Mouse (Mus musculus) forebrain, embryonic 14.5 days (tissue): ENCODE measurements around the gene Wdr43. TPM values are rescaled to one million over a fixed set of nuclear protein-coding genes. Genes with fewer than 3 reads are reported as not detected.

Experiments
- ATAC-seq: fragments of 200-750 bp; cut with Nextera tagmentation; 2 replicates; pipeline ENCODE4 v1.8.0; 2017; ENCODE audit warnings: mild to moderate bottlenecking, moderate library complexity
- DNase-seq: peaks from one replicate; pipeline ENCODE4 v3.0.0-alpha.2; 2015; ENCODE audit warnings: low spot score
- H3K27ac ChIP-seq: fragments of 300-500 bp; sonication (generic); 2 replicates; pipeline ENCODE4 v1.5.1; 2014; ENCODE audit warnings: low read depth, mild to moderate bottlenecking, control low read depth, low read length, moderate library complexity
- H3K27me3 ChIP-seq: fragments of 300-500 bp; sonication (generic); replicated peaks from 2 replicates; pipeline ENCODE4 v1.6.1; 2014; ENCODE audit warnings: low read length, control low read depth, mixed read lengths; ENCODE audit not compliant: control insufficient read depth, insufficient read depth
- H3K36me3 ChIP-seq: fragments of 300-500 bp; sonication (generic); 2 replicates; pipeline ENCODE4 v1.6.1; 2014; ENCODE audit warnings: low read length, control low read depth; ENCODE audit not compliant: control insufficient read depth, insufficient read depth
- H3K4me1 ChIP-seq: fragments of 300-500 bp; sonication (generic); 2 replicates; pipeline ENCODE4 v1.6.1; 2014; ENCODE audit warnings: antibody characterized with exemption, low read length, control low read depth; ENCODE audit not compliant: control insufficient read depth, insufficient read depth
- H3K4me2 ChIP-seq: fragments of 300-500 bp; sonication (generic); 2 replicates; pipeline ENCODE4 v1.6.1; 2014; ENCODE audit warnings: mild to moderate bottlenecking, control low read depth, low read length
- H3K4me3 ChIP-seq: fragments of 300-500 bp; sonication (generic); 2 replicates; pipeline ENCODE4 v1.5.1; 2014; ENCODE audit warnings: low read depth, low read length, control low read depth
- H3K9ac ChIP-seq: fragments of 300-500 bp; sonication (generic); 2 replicates; pipeline ENCODE4 v1.6.1; 2014; ENCODE audit warnings: mild to moderate bottlenecking, low read length, control low read depth, moderate library complexity
- H3K9me3 ChIP-seq: fragments of 300-500 bp; sonication (generic); replicated peaks from 2 replicates; pipeline ENCODE4 v1.6.1; 2016; ENCODE audit warnings: low read length, control low read depth, mixed read lengths; ENCODE audit not compliant: control insufficient read depth
- WGBS: fragments of 180-500 bp; shearing (Covaris S2); extraction: QIAGEN DNeasy Blood & Tissue Kit; methylation state at CpG from one replicate; pipeline ENCODE4 v1.1.7; 2014; 5-methylcytosine and 5-hydroxymethylcytosine counted together
- polyA plus RNA-seq: library from polyadenylated mRNA; unstranded; fragments of >200 nt; fragmentation: Nextera tagmentation; extraction: Ambion mirVana; gene quantifications from 2 replicates; pipeline ENCODE4 v1.2.1, GENCODE M21; 2014

Gene Wdr43
- polyA plus RNA-seq, 1 experiment from 2014 or later, result 56.6 TPM

DNA sequence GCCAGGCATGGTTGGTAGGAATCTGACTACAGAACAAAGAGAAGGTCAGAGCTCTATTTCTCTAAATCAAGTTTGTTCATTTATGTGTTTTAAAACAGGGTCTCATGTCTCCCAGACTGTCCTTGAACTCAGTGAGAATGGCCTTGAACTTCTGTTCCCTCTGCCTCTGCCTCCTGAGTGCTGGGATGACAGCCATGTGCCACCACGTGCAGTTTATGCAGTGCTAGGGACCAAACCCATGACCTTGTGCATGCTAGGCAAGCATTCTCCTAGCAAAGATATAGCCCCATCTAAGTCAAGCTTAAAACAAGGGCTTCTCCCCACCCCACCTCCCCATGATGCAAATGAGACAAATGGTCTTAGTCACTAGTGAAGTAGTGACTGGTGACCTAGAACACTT, 89.4 kb downstream of the Wdr43 start:
- 89% methylated on average over 1 of the region's 1 CpGs for WGBS
- Histone ChIP-seq H3K4me1 (no peaks in the 10 kb centered on the region), H3K36me3 (no peaks in the 10 kb centered on the region), H3K9ac (no peak overlapping the region), H3K27me3 (no peaks in the 10 kb centered on the region), H3K9me3 (0 out of 2 replicates have a peak, but pooled peaks cover 3% of the 10 kb centered on the region), H3K4me2 (no peak overlapping the region), H3K27ac (no peak overlapping the region), H3K4me3 (no peak overlapping the region)
- DNase-seq (no peak), ATAC-seq (no peak)

DNA sequence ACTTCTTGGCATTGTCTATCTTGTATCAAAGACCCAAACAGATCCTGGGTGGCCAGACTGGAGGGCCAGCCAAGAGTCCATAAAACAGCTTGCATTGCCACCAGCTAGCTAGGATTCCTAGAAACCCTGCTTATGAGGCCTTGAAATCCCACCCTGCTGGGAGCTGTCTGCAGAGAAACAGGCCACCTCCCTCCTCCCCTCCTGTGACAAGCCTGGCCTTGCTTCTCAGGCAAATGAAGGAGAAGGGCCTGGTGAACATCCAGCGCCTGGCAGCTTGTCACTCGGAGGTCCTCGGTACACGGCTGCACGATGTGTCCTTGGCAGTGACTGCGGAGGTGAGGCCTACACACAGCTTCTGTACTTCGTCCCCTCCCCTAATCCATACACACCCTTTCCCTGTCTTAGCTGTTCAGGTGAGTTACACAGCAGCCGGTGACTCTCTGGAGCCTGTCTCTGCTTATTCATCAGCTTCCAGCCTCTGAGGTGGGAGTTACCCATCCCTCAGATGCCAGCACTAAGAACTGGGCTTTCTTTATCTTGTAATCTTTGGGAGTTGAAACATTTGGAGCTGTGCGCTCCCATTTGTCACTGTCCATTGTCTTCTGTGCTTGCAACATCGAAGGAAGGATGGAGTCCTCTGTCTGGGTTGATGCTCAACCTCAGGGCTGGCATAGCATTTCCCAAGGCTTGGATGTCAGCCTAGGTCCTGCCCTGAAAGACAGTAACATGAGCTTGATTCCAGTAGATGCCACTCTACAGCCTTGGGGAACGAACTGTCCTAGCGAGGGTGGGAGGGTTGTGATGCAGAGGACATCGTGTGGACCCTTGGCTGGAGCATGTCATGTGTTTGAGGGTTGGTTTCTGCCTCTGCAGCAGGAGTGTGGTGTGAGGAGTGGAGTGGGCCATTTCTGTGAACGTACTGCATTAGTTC, 90.1 kb downstream of the Wdr43 start:
- no peak overlapping the region for H3K9ac ChIP-seq
- H3K4me2 ChIP-seq, result no peak overlapping the region
- 92% methylated on average over 14 of the region's 14 CpGs for WGBS
- no peaks in the 10 kb centered on the region for H3K4me1 ChIP-seq
- H3K27ac ChIP-seq, result no peak overlapping the region
- H3K4me3 ChIP-seq, result no peak overlapping the region
- no peak for DNase-seq
- ATAC-seq, result no peak
- 0 out of 2 replicates have a peak, but pooled peaks cover 3% of the 10 kb centered on the region for H3K9me3 ChIP-seq
- H3K36me3 ChIP-seq, result no peaks in the 10 kb centered on the region
- no peaks in the 10 kb centered on the region for H3K27me3 ChIP-seq

DNA sequence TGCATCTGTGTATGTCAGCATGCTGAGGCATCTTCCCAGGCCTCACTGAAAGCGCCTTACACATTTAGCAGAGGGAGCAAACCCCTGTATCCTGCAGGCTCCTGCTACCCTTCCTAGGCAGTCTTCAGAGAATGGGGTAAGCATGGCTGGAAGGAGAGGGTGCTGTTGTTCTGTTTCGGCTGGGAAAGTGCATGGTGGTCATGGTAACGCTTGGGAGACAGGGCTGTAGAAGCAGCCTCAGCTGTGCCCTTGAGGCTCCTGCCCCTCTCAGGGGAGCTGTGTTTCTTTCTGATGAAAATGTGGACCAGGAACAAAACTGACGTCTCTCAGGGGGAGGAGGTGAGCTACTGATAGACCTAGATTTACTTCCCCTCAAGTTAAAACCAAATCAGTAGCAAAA, 92.0 kb downstream of the Wdr43 start:
- ATAC-seq (0 out of 2 replicates have a peak, but pooled peaks have one; percentile 32), DNase-seq (no peak)
- no peaks in the 10 kb centered on the region for H3K36me3 ChIP-seq
- no peaks in the 10 kb centered on the region for H3K4me1 ChIP-seq
- WGBS, result 43% methylated on average over 4 of the region's 4 CpGs
- H3K9ac ChIP-seq, result no peak overlapping the region
- H3K9me3 ChIP-seq, result 0 out of 2 replicates have a peak, but pooled peaks cover 3% of the 10 kb centered on the region
- no peak overlapping the region for H3K4me2 ChIP-seq
- H3K4me3 ChIP-seq, result no peak overlapping the region
- H3K27ac ChIP-seq, result no peak overlapping the region
- no peaks in the 10 kb centered on the region for H3K27me3 ChIP-seq

Other genes with a start within 250 kb of the Wdr43 start
- 0.43 and 0.45 TPM in 2 replicates for gene Gm4707, start 156.0 kb upstream of the Wdr43 start, polyA plus RNA-seq
- gene Smchd1, start 140.6 kb upstream of the Wdr43 start, polyA plus RNA-seq, result 64.4 and 65.3 TPM in 2 replicates
- 22.7 and 25.2 TPM in 2 replicates for gene Ndc80, start 89.0 kb upstream of the Wdr43 start, polyA plus RNA-seq
- gene Spdya, start 63.8 kb upstream of the Wdr43 start, polyA plus RNA-seq, result 1.4 and 1.7 TPM in 2 replicates
- 0.23 and 0.24 TPM in 2 replicates for gene Togaram2, start 57.4 kb downstream of the Wdr43 start, polyA plus RNA-seq
- not detected in 2 replicates for gene Pcare, start 137.0 kb downstream of the Wdr43 start, polyA plus RNA-seq
- 6.9 and 8.0 TPM in 2 replicates for gene Clip4, start 152.6 kb downstream of the Wdr43 start, polyA plus RNA-seq